Mouse (Mus musculus): ENCODE measurements around the gene Sprr4.

- TF ChIP-seq TAL1 (IDR thresholded peaks at IDR 0.05; ENCODE audit: low read length) (no peak), GATA1 (IDR thresholded peaks at IDR 0.05; ENCODE audit: low read length) (no peak)
Measured at GRCm38 (mm10) chr3:92485863-92486262, 14.4 kb downstream of the Sprr4 start, which contains the start of gene Sprr1a.
